In the genomic region with DNA sequence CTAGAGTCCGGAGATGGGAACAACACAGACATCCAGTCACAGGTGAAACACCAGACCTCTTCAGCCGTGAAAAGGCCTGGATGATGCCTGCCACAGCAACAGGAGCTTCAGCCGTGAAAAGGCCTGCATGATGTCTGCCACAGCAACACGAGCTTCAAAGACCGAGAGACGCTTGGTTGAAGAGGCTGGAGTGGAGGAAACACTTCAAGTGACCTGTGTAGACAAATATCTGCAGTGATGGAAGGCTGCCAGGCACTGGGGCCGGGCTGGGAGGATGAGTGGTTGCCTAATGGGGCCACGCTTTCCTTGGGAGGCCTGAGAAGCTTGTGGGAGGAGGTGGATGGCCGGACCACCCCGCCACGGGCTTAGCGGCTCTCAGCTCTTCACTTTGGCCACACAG, we compare ENCODE assay signal across 16 mouse cellular contexts.
DNase-seq lines count a peak whose midpoint lies in the region; ATAC-seq and TF ChIP-seq lines count a peak whose summit lies in the region.
"Had no signal": no experiment of that assay in that cellular context is flagged by ENCODE, and none has a peak within 500 bp of the region (broad histone marks: within the 10 kb centered on the region; RNA-seq: fewer than 3 reads in every experiment).

No protein-coding gene starts in this region.

- no peak for TF ChIP-seq CTCF in E14TG2a.4 (conservative IDR thresholded peaks at IDR 0.05; ENCODE audit: low read length)

- peak; percentile 47 for ATAC-seq in heart, embryonic 15.5 days (replicated peaks; ENCODE audit: insufficient number of reproducible peaks, insufficient read depth, low FRiP score, low read depth)
- ATAC-seq in lung, embryonic 16.5 days (ENCODE audit: low read depth) = peak; percentile 91
- ATAC-seq: liver, embryonic 12.5 days had no signal

- H3K4me2 ChIP-seq in heart, embryonic 15.5 days = peak overlapping the region; percentile 13; the same call in 1 of the 2 replicates
- peak overlapping the region; percentile 32; the same call in 1 of the 2 replicates for H3K4me2 ChIP-seq in lung, embryonic 16.5 days (ENCODE audit: low read depth, low read length)
- H3K4me2 ChIP-seq: hindbrain, embryonic 13.5 days; liver, embryonic 12.5 days had no signal

- H3K4me3 ChIP-seq in heart, embryonic 15.5 days = no peak overlapping the region
- peak overlapping the region; percentile 60 for H3K4me3 ChIP-seq in E14TG2a.4 (replicated peaks; ENCODE audit: low read length)
- peak overlapping the region; percentile 7 to 12; a peak in 3 of 4 replicates for H3K4me3 ChIP-seq in ES-E14 (ENCODE audit: insufficient read depth in 1 of 2, low read depth in 1 of 2, low read length in 2 of 2, poor library complexity in 1 of 2, severe bottlenecking in 1 of 2)
- H3K4me3 ChIP-seq in lung, embryonic 16.5 days (ENCODE audit: low read length) = no peak overlapping the region
- H3K4me3 ChIP-seq: hindbrain, embryonic 13.5 days; limb, embryonic 10.5 days; liver, embryonic 12.5 days had no signal

- H3K4me1 ChIP-seq in heart, embryonic 15.5 days (replicated peaks) = peaks cover 23% of the 10 kb centered on the region
- peaks cover 66% of the 10 kb centered on the region for H3K4me1 ChIP-seq in E14TG2a.4 (replicated peaks; ENCODE audit: low read depth, low read length)
- peaks cover 0 to 16% of the 10 kb centered on the region in 2 experiments; a peak in 3 of 4 replicates for H3K4me1 ChIP-seq in ES-E14 (ENCODE audit: control insufficient read depth in 2 of 2, insufficient read depth in 2 of 2, low read length in 2 of 2, poor library complexity in 1 of 2)
- peaks cover 9% of the 10 kb centered on the region for H3K4me1 ChIP-seq in lung, embryonic 16.5 days (replicated peaks; ENCODE audit: control insufficient read depth, insufficient read depth, low read length)
- H3K4me1 ChIP-seq: hindbrain, embryonic 13.5 days; liver, embryonic 12.5 days had no signal

- no peak overlapping the region for H3K9ac ChIP-seq in heart, embryonic 15.5 days
- peak overlapping the region; percentile 63; the same call in 1 of the 2 replicates for H3K9ac ChIP-seq in ES-E14 (ENCODE audit: insufficient read depth, low read depth, low read length, poor library complexity, severe bottlenecking)
- H3K9ac ChIP-seq in lung, embryonic 16.5 days (ENCODE audit: low read length) = no peak overlapping the region
- H3K9ac ChIP-seq: hindbrain, embryonic 13.5 days; liver, embryonic 12.5 days had no signal

- in situ Hi-C loops in ES-E14 (cut with MboI; ENCODE audit: low sequenced_read_pairs in 2 of 2, unreplicated experiment in 2 of 2) = no loop called here

- H3K36me3 ChIP-seq in heart, embryonic 15.5 days = no peaks in the 10 kb centered on the region
- H3K36me3 ChIP-seq in E14TG2a.4 (ENCODE audit: insufficient read depth, low read length) = no peaks in the 10 kb centered on the region
- H3K36me3 ChIP-seq in ES-E14 (ENCODE audit: control insufficient read depth, insufficient read depth, low read length, poor library complexity, severe bottlenecking) = no peaks in the 10 kb centered on the region
- no peaks in the 10 kb centered on the region for H3K36me3 ChIP-seq in lung, embryonic 16.5 days (ENCODE audit: control insufficient read depth, insufficient read depth, low read length)
- H3K36me3 ChIP-seq: hindbrain, embryonic 13.5 days; limb, embryonic 10.5 days; liver, embryonic 12.5 days had no signal

- WGBS in heart, embryonic 15.5 days = 27% methylated on average over 12 of the region's 12 CpGs
- 22% methylated on average over 12 of the region's 12 CpGs for WGBS in lung, embryonic 16.5 days

- H3K27ac ChIP-seq in heart, embryonic 15.5 days = no peak overlapping the region
- H3K27ac ChIP-seq in ES-E14 (ENCODE audit: insufficient read depth, low read depth, low read length, poor library complexity, severe bottlenecking) = peak overlapping the region; percentile 14; the same call in 1 of the 2 replicates
- H3K27ac ChIP-seq in lung, embryonic 16.5 days (ENCODE audit: low read length) = peak overlapping the region; percentile 19; the same call in 1 of the 2 replicates
- H3K27ac ChIP-seq: hindbrain, embryonic 13.5 days; limb, embryonic 10.5 days; liver, embryonic 12.5 days had no signal

- peaks cover 18% of the 10 kb centered on the region for H3K27me3 ChIP-seq in heart, embryonic 15.5 days
- peaks cover 2% of the 10 kb centered on the region; the same call in 1 of the 2 replicates for H3K27me3 ChIP-seq in E14TG2a.4 (ENCODE audit: insufficient read depth, low read length)
- peaks cover 3% of the 10 kb centered on the region; the same call in 1 of the 2 replicates for H3K27me3 ChIP-seq in lung, embryonic 16.5 days (ENCODE audit: control insufficient read depth, insufficient read depth, low read depth, low read length)

- DNase-seq in heart, adult 8-10 months (ENCODE audit: low spot score) = no peak
- DNase-seq in ES-E14 (ENCODE audit: low read depth, low spot score) = no peak
- no peak for DNase-seq in layer of hippocampus, adult 8-10 months (ENCODE audit: low spot score in 2 of 2)
- no peak for DNase-seq in cerebellum, postnatal 14 days
- DNase-seq: adrenal gland, adult 2 months; gastrocnemius, postnatal 14 days; kidney, adult 9 months; midbrain, embryonic 14.5 days; right cerebral cortex, postnatal 4 days; thymus, postnatal 36 days had no signal

- H3K9me3 ChIP-seq in heart, embryonic 15.5 days (replicated peaks) = no peaks in the 10 kb centered on the region
- no peaks in the 10 kb centered on the region for H3K9me3 ChIP-seq in E14TG2a.4 (ENCODE audit: low read length)
- no peaks in the 10 kb centered on the region for H3K9me3 ChIP-seq in ES-E14 (ENCODE audit: control insufficient read depth, insufficient read depth, low read depth, low read length)
- no peaks in the 10 kb centered on the region for H3K9me3 ChIP-seq in lung, embryonic 16.5 days (ENCODE audit: control insufficient read depth, low read length)
- H3K9me3 ChIP-seq: hindbrain, embryonic 13.5 days; limb, embryonic 10.5 days; liver, embryonic 12.5 days had no signal

TF ChIP-seq in ES-E14, 5 proteins besides CTCF, POLR2A, EP300 and RAD21:
- TF ChIP-seq CHD2 (IDR thresholded peaks at IDR 0.05; ENCODE audit: low read depth, low read length) = no peak
- TF ChIP-seq HCFC1 (IDR thresholded peaks at IDR 0.05; ENCODE audit: borderline replicate concordance, insufficient read depth, low read length) = no peak
- TF ChIP-seq ZNF384 (IDR thresholded peaks at IDR 0.05; ENCODE audit: low read depth, low read length) = no peak
- TF ChIP-seq MAFK (IDR thresholded peaks at IDR 0.05; ENCODE audit: insufficient read depth, low read depth, low read length) = no peak
- no peak for TF ChIP-seq ZC3H11A (IDR thresholded peaks at IDR 0.05; ENCODE audit: borderline replicate concordance, low read depth, low read length)

Comparison
In these comparisons a context has a peak if more than half of its experiments do, and no peak if none do; other contexts are left out.
1. H3K4me3 ChIP-seq: peak in E14TG2a.4 (single experiment) and ES-E14 (2 of 2); none in heart, embryonic 15.5 days (single experiment) and lung, embryonic 16.5 days (single experiment).